Mouse (Mus musculus) lung, postnatal 36 days (tissue): ENCODE measurements around the gene Defa34.
"Not testable (repeated sequence)": the region's sequence is repeated elsewhere in the genome, so short reads cannot be mapped to it uniquely, and the experiment has no call there.

ENCODE experiments used
- DNase-seq: peaks from one replicate; pipeline ENCODE4 v3.0.0; 2022; ENCODE audit warnings: mixed read lengths

Defa34 gene

DNA sequence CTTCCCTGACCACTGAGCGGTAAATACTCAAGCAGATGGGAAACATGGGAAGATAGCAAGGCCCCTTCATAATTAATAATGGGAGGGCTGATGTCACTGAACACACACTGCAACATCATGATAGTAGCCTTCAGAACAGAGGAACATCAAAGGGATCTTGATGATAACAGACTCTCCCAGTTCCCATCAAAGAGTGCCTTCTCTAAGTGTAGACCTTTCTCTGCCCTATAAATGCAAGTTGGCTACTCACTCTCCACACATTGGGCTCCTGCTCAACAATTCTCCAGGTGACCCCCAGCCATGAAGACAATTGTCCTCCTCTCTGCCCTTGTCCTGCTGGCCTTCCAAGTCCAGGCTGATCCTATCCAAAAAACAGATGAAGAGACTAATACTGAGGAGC is at the start of gene Defa34:
TSS of gene Defa34 (plus strand) at position 301 of the 400 bp plus-strand sequence.
- not testable (repeated sequence) for DNase-seq

DNA sequence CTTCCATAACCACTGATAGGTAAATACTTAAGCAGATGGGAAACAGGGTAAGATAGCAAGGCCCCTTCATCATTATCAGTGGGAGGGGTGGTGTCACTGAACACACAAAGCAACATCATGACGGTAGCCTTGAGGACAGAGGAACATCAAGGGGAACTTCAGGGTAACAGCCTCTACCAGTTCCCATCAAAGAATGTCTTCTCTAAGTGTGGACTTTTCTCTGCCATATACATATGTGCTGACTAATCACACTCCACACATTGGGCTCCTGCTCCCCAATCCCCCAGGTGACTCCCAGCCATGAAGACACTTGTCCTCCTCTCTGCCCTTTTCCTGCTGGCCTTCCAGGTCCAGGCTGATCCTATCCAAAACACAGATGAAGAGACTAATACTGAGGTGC is 47.7 kb upstream of the Defa34 start, which contains the start of gene Defa26:
TSS of gene Defa26 (plus strand) at position 301 of the 400 bp plus-strand sequence.
- DNase-seq = not testable (repeated sequence)

DNA sequence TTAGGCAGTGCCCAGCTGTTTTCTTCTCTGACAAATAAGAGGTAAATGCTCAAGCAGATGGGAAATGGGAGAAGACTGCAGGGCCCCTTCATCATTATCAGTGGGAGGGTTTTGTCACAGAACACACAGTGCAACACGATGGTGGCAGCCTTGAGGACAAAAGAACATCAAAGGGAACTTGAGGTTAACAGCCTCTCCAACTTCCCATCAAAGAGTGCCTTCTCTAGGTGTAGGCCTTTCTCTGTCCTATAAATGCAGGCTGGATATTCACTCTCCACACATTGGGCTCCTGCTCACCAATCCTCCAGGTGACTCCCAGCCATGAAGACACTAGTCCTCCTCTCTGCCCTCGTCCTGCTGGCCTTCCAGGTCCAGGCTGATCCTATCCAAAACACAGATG is 10.1 kb upstream of the Defa34 start, which contains the start of gene Defa17:
TSS of gene Defa17 (plus strand) at position 301 of the 400 bp plus-strand sequence.
- not testable (repeated sequence) for DNase-seq

DNA sequence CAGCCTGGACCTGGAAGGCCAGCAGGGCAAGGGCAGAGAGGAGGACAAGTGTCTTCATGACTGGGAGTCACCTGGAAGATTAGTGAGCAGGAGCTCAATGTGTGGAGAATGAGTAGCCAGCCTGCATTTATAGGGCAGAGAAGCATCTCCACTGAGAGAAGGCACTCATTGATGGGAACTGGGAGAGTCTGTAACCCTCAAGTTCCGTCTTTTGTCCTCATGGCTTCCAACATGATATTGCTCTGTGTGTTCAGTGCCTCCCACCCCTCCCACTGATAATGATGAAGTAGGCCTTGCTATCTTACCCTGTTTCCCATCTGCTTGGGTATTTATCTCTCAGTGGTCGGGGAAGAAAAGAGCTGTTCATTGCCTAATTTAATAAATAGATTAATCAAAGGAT is 37.9 kb downstream of the Defa34 start, which contains the start of gene AY761184:
TSS of gene AY761184 (minus strand) at position 101 of the 400 bp plus-strand sequence.
- not testable (repeated sequence) for DNase-seq
